Mouse (Mus musculus) MEL-GATA-1-ER (cell line): ENCODE data around the gene Psmd9.

Source experiments
- DNase-seq: peaks from one replicate; pipeline ENCODE4 v3.0.0-alpha.2; 2012; ENCODE audit warnings: low read depth; ENCODE audit errors: extremely low read depth

Psmd9 gene

DNA sequence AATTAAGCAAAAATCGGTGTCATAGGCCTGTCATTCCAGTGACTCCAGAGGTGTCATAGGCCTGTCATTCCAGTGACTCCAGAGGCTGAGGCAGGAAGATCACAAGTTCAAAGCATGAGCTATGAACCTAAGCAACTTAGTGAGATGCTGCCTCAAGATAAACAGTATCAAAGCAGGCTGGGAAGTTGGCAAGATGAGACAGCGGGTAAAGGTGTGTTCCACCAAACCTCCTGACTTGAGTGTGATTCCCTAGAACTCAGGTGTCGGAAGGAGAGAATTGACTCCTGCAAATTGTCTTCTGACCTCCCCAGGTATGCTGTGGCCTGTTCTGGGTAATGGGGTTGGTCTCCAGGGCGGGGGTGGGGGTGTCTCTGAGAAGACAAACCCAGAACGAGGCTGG lies at the start of gene Psmd9:
Gene Psmd9 (plus strand): TSS at position 130 of the 400 bp plus-strand sequence.
- DNase-seq: no peak

DNA sequence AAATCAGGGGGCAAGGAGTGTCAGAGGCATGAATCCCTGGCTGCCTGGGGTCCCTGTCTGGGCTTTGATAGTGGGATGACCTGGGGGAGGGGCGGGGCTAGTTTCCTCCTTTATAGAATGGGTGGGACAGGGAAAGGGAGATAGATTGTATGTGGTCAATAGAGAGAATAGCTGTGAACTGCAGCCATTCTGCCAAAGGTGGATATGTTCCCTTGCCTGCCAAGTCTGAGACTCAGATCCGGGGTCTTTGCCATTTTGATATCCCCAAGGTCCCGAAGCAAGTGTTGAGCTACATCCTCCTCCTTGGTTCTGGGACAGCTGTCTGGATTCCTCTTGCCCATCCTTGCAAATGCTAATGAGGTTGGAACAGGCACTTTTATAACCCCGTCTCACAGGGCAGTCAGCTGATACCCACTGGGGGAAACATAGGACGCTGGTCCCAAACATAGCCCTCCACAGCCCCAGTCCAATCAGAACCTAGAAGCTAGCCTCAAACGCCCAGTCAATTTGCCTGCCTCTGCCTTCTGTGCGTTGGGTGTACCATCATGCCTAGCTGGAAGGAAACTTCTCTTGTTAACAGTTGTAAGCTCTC lies 48.5 kb upstream of the Psmd9 start:
- DNase-seq: no peak

DNA sequence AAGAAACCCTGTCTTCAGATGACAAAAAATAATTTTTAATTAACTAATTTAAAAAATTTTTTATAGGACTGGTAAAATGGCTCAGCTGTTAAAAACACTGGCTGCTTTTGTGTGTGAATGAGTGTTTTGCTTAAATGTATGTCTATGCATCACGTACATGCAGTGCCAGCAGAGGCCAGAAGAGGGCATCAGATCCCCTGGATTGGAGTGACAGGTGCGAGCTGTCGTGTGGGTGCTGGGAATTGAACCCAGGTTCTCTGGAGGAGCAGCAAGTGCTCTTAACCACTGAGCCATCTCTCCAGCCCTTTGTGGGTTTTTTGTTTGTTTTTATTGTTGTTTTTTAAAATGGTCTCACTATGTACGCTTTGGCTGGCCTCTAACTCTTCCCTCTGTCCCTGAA lies 47.0 kb upstream of the Psmd9 start:
- no peak for DNase-seq

DNA sequence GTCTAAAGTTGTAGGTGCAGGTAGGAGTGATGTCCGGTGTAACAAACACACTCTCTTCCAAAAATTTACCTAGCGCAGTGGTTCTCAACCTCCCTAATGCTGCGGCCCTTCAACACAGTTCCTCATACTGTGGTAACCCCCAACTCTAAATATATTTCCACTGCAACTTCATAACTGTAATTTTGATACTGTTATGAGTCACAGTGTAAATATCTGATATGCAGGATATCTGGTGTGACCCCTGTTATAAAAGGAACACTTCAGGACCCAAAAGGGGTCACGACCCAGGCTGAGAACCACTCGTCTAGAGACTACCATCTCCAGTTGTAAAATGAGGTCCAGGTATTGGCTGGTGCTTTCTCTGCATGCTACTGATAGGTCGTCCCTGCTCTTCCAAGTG lies 44.1 kb upstream of the Psmd9 start:
- no peak for DNase-seq

DNA sequence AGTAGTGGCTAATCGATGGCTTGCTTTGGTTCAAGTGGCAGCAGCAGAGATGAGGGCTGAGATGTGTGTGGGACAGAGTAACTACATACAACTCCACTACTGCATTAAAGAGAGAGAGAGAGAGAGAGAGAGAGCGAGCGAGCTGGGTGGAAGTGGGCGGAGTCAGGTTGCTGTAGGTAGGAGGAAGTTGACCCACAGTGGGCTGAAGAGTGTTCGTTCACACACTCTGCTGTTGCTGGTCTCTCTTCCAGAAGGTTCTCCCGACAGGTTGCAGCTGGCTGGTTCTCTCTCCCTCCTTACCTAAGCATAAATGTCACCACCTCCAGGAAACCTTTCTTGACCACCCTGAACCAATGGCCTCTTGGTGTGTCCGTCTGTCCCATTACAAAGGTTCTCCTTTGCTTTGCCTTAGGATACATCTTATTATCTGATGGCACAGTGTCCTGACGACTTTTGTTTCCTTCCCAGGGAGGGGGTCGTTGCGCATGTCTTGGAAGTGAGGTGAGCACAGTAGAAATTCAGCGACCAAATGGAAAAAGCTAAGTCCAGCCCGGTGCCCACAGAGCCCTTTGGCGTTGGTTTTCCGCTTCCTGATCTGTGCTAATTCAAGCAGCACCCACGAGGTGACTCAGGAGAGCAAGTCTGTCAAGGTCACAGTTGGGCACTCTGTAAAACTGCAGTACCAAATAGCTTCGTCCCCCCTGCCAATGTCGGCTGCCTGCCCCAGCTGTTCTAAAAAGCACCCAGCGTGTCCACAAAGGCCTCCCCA lies 43.4 kb upstream of the Psmd9 start:
- DNase-seq: no peak

DNA sequence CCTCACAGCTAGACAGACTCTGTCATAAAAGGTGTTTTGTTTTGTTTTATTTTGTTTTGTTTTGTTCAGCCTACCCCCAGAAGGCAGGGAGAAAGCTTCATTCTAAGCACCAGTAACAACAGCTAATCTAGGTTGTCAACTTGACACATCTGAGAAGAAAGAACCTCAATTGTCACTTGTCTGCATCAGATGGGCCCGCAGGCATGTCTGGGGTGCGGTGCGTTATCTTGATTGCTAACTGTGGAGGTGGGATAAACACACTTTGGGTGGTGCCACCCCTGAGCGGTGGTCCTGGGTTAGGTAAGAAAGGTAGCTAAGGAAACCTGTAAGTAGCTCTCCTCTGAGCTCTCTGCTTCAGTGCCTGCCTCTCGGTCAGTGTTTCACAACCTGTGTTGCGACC lies 42.2 kb upstream of the Psmd9 start:
- no peak for DNase-seq

DNA sequence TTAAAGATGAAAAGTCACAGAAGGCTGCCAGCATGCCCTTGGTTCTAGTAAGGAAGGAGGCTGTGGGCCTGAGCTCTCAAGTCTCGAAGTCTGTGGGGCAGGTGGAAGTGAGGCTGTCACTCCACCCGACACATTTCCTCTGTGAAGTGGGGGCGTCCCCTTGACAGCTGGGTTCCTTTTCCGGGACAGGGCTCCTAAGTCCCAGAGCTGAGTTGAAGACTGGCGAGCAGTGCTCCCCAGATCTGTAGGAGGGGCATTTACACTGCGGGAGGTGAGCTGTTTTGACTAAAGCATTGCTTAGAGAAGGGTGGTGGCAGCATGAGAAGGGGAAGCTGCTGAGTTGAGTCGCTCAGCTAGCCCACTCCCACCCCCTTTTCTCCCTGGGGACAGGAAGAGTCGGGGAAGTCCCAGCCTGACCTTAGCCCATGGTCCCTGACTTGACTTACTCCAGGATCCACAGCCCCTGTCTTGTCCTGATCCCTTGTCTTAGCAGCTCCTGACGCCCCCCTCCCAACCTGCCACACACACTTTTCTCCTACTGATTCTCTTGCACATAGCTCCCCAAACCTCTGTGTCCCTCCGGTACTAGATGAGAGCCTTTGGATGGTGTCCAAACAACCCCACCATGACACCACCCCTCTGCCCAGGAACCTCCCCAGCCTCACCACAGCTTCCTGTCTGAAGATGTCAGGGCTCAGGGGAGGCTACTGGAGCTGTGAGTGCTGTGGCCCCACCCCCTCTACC lies 40.6 kb upstream of the Psmd9 start:
- peak; percentile 83 for DNase-seq

DNA sequence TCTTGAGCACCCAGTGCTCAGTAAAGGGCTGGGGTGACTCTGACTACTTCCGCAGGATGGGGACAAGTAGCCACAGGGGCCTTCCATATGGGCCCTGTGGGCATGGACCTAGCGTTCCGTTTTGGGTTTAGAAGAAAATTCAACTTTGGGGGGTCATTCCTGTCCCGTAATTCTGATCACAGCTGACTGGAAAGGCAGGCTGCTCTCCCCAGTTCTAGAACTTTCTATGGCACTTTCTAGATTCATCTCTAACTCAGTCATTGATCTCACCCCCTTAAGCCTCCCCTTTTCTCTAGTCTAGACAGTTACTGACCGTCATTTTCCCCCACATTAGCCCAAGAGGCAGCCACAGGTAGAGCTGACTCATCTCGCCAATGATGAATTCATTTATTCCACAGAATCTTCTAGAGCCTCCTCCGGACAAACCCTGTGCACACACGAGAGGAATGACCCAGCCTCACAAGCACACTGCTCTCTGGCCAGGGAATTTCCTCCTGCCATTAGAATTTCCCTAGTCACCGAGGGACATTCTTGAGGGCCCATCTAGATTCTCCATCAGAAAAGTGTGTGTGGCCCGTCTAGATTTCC lies 39.9 kb upstream of the Psmd9 start:
- no peak for DNase-seq

DNA sequence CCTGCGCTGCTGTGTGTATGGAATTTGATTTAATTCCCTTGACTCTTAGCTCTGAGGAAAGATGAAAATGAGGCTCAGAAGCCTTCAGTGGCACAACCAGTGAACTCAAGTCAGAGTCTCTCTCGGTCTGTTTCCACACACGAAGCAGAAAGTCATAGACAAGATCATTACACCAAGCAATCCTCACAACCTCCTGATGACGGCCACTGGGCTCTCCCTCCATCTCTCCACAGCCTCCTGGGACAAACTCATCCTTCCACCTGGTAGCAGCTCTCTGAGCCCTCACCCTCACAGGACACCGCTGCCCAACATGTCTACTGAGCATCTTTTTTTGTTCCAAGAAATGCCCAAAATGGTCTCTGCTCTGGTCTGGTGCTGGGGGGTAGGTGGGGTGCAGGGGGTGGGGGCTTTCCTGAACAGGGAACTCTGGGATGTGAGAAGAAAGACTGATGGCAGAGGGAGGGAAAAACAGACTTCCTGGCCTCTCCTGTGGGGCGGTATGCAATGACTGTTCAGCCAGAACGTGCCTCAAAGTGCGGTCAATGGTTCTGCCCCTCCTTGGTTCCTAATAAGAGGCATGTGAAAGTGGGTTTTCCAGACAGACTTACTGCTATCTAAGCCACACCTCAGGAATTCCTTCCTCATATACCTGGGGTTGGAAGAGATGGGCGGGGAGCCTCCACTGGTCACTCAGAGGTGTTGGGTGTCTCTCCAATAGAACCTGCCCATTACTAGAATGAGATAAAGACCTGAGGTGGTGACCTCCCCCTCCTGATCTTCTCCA lies 39.0 kb upstream of the Psmd9 start:
- DNase-seq: no peak

DNA sequence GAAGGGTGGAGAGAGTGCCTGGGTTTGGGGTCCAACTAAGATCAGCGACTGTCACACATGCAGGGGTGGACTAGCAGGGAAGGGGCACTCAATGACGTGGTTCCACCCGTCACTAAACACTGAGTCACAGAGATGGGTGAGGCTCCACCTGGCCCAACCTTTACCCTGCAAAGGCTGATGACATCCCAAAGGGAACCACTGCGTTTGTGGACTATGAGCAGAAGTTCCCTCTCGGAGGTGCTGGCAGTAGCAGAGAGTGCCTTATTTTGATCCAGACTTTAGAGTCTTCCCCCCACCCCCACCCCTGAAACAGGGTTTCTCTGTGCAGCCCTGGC lies 38.4 kb upstream of the Psmd9 start:
- DNase-seq: no peak

DNA sequence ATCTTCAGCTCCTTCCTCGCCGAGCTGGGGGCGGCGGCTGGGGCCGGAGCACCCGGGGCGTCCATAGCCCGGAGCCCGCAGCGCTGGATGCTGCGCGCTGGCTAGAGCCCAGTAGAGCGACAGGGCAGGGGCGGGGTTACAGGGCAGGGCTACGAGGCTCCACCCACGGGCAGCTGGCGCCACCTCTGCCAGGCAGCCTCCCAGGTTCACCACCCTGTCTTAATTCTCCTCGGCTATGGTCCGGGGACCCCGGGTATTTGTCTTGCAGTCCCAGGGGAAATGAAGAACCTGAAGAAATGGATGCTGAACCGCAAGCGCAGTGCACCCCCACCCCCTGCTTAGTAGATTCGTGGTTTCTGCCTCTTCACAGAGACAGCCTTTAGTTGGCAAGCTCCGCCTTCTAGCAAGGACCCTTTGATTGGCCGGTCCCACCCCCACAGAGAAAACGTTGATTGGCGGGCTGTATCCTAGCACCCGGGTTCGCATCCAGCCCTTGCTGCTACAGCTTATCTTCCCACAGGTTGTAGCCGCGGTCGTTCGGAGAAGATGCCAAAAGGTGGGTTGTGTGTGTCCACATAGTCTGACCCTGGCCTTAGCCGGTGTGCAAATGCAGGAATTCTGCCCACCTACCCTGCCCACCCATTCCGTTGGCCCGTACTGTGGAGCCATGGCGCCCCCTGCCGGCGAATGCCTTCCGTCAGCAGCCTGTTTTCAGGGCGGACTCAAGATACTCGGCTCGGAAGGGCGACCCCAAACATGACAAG lies 36.7 kb upstream of the Psmd9 start, which contains the start of gene Rhof:
Gene Rhof (minus strand): TSS at position 385 of the 764 bp plus-strand sequence.
- DNase-seq: peak; percentile 89

DNA sequence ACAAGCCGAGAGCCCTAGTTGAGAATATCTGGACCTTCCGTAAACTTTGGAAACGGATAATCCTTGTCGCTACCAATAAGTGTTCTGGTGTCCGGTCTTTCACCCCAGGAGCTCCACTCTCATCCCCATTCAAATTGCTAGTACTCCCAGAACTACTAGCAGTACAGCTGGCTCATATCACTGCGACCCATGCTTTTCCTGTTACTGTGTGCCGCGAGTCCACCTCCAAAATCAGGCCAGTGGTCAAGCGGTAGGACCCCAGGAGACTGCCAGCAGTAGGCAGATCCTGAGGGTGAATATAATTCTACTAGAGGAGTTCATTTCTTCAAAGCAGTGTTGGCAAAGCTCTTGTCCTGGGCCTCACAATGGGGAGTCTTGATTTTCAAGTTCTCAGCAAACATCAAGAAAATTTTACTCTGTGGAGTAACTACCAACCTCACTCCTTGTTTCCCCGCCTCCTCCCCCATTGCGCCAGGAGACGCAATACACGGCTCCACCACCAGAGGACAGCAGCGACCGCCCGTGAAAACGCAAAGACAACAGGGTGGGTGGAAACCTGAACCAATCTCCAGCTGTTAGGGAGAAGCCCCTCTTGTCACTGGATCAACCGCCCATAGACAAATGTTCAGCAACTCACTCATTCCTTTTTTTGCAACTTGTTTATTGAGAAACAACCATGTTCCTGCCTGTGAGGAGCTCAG lies 36.0 kb upstream of the Psmd9 start:
- DNase-seq: no peak

DNA sequence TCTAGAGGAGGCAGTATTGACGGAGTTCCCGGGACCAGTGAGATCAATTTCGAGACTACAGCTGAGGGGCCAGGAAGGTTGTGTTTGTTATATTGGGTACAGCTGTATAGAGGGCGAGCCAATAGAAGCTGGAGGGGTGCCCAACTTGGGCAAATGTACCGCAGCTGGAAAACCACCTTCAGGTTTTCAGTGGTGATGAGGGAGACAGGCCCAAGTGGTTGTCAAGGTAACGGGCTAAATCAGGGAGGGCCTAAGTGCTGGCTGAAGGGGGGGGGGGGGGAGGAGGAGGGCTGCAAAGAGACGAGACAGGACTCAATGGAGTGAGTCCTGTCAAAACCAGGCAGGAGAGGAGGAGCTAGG lies 35.4 kb upstream of the Psmd9 start:
- no peak for DNase-seq

DNA sequence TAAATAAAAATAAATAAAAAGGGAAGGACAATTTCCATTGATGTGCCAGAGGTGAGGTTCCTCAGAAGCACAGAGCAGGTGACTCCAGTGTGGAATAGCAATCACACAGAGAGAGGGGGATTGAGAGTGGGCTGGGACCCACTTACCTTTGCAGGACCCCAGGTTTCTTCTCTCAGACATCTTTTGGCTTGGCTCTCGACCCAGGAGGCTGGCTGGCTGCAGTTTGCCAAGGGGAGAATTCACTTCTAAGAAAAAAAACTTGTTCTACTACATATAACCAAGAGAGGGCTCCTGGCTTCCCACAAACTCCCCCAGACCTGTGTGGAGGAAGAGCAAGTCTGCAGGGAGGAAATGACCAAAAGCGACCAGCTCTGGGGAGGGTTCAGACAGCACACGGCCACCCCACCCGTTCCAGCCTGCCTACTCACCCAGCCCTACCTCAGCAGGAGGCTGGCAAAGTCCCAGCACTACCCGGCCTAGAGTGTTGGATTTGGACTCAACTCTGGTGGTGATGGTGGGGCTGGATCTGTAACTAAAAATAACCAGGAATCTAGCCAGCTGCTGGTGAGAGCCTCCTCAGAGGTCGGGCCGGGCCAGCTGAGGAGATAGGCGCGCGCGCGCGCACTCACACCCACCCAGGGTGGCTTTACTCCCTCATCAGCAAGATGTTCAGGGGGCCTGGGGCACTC lies 34.9 kb upstream of the Psmd9 start:
- no peak for DNase-seq

DNA sequence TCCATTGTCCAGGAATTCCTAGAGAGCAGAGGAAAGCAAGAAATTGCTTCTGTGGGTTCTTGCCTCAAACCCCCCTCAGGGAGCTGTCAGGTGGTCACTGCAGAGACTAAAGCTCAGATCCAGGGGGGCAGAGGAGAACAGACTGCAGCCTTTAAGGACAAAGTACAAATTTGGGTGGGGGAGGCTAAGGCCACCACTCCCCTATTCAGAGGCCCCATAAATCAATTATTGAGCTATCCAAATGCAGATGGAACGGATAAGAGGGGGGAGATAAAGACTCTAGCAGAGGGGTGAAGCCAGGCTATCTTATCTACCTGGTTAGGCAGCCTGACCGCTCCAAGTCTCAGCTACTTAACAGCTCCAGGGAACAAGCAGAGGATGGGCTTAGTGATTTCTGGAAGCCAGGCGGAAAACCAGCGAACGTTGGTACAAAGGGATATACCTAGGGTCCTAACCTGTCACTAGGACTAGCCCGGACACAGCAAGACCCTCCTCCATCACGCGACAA lies 34.3 kb upstream of the Psmd9 start:
- no peak for DNase-seq

DNA sequence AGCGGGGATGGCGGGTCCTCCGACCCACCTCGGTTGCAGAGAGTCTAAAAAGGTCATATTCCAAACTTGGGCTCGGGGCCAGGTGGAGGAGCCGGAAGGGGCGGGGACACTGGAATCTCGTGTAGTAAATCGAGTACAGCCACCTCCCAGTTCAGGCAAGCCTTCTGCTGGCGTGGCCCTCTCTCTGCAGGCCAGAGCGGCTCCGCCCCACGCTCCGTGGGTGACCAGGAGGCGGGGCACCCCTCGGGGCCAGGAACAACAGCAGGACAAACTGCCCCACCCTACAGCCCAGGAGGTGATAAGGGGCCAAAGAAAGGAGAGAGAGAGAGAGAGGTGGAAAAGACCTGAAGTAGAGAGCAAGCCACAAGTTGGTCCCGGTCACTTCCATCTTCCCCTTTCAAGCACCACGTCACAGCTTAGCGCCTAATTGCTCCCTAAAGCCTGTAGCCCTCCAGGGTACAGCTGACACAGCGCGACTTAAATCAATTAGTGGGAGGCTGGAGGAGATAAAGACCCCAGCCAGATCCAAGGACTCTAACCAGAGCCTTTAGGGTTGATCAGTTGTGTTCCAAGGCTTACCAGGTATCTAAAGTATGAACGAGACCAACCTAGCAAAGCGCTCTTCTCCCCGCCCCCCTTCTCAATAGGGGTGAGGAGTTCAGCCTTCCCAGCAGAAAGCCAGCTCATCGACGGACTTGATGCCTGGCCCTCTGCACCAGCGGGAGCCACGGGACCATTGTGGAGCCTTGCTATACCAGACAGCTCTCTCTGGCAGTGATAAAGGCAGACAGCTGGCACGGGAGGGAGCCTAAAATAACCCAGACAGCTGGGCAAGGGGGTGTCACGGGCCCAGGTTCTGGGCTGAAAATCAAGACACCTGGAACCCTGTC lies 33.5 kb upstream of the Psmd9 start:
- no peak for DNase-seq

DNA sequence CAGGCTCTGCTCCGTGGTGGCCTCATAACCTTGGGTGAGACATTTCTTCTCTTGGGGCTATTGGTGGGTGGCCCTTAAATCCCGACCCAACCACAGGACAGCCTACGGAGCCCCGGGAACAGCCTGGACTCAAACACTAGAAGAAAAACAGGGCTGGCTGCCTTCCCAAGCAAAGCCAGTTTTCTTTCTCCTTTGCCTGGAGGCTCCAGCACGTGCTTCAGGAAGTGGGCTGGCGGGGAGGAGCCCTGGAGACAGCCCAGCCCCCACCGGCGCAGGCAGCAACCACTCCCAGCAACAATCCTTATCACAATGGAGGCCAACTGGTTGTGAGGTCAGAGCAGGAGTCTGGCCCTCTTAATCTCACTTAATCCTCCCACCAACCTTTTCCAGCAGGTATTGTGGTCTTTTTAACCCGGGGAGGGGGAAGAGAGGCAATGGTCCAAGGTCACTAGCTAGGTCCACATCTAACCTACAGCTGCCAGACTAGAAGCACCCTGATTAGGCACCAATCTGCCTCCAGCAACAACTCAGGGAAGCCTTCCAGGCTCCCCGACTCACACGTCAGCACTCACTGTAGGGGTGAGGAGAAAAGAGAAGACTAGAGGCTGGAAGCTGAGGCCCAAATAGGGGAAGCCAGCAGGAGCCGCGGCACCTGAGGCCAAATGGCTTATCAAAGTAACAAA lies 32.7 kb upstream of the Psmd9 start:
- DNase-seq: peak; percentile 88
